Comparison of ENCODE assay signal across 27 mouse cellular contexts in genomic region chrX:98265755-98266154, GRCm38 (mm10).
DNase-seq lines count a peak whose midpoint lies in the region; ATAC-seq and TF ChIP-seq lines count a peak whose summit lies in the region.
"Had no signal": no experiment of that assay in that cellular context is flagged by ENCODE, and none has a peak within 500 bp of the region (broad histone marks: within the 10 kb centered on the region; RNA-seq: fewer than 3 reads in every experiment).

No protein-coding gene starts in this region.

- H3K9me3 ChIP-seq in G1E (replicated peaks) = no peaks in the 10 kb centered on the region
- H3K9me3 ChIP-seq: embryonic facial prominence, embryonic 10.5 days; embryonic facial prominence, embryonic 15.5 days; forebrain, embryonic 13.5 days; heart, embryonic 12.5 days; midbrain, embryonic 10.5 days; midbrain, embryonic 15.5 days; stomach, embryonic 15.5 days had no signal

- H3K36me3 ChIP-seq in G1E (replicated peaks) = no peaks in the 10 kb centered on the region
- H3K36me3 ChIP-seq: embryonic facial prominence, embryonic 10.5 days; embryonic facial prominence, embryonic 15.5 days; heart, embryonic 12.5 days; midbrain, embryonic 10.5 days; midbrain, embryonic 15.5 days; stomach, embryonic 15.5 days had no signal

- intact Hi-C loops in left cerebral cortex, postnatal 4 days (cut with DNase I) = no loop called here
- intact Hi-C loops in left cerebral cortex, postnatal 36 days (cut with DNase I) = no loop called here

- no peak for TF ChIP-seq CTCF in G1E (IDR thresholded peaks at IDR 0.05; ENCODE audit: low read depth, low read length)

- H3K4me1 ChIP-seq in G1E (ENCODE audit: insufficient read depth, low read depth, low read length) = no peaks in the 10 kb centered on the region
- H3K4me1 ChIP-seq: embryonic facial prominence, embryonic 10.5 days; embryonic facial prominence, embryonic 15.5 days; forebrain, embryonic 13.5 days; heart, embryonic 12.5 days; midbrain, embryonic 10.5 days; midbrain, embryonic 15.5 days; stomach, embryonic 15.5 days had no signal

- H3K27me3 ChIP-seq in G1E (ENCODE audit: insufficient read depth, low read length) = no peaks in the 10 kb centered on the region
- H3K27me3 ChIP-seq: embryonic facial prominence, embryonic 15.5 days; forebrain, embryonic 13.5 days; heart, embryonic 12.5 days; midbrain, embryonic 15.5 days; stomach, embryonic 15.5 days had no signal

- peak; percentile 22; the same call in 1 of the 2 replicates for ATAC-seq in G1E (ENCODE audit: extremely low read depth, insufficient number of reproducible peaks, low FRiP score, poor library complexity, severe bottlenecking)
- ATAC-seq in granulocyte monocyte progenitor cell, adult 5-6 weeks (replicated peaks; ENCODE audit: poor library complexity, severe bottlenecking) = peak; percentile 44; the same call in 1 of the 2 replicates
- ATAC-seq: forebrain, embryonic 13.5 days; midbrain, embryonic 15.5 days had no signal

- H3K4me3 ChIP-seq in G1E (ENCODE audit: low read depth, low read length) = no peak overlapping the region
- H3K4me3 ChIP-seq: embryonic facial prominence, embryonic 10.5 days; embryonic facial prominence, embryonic 15.5 days; forebrain, embryonic 13.5 days; heart, embryonic 12.5 days; midbrain, embryonic 10.5 days; midbrain, embryonic 15.5 days; stomach, embryonic 15.5 days had no signal

- peak; percentile 53 for DNase-seq in 3T3-L1 (ENCODE audit: low read depth, low spot score)
- no peak for DNase-seq in G1E (ENCODE audit: low spot score)
- DNase-seq in naive thymus-derived CD4-positive, alpha-beta T cell, adult 2 months (ENCODE audit: low read depth) = peak; percentile 65
- DNase-seq in left cerebral cortex, postnatal 4 days = no peak
- no peak for DNase-seq in cerebellum, adult 8-10 months
- DNase-seq in left cerebral cortex, postnatal 36 days (ENCODE audit: low spot score in 2 of 2) = no peak
- DNase-seq: adrenal gland, adult 2 months; B cell, adult 2 months; cerebellum, adult 9-11 months; gastrocnemius, postnatal 25 days; heart, adult 18-20 months; heart, postnatal 4 days; kidney, adult 18-20 months; kidney, postnatal 4 days; liver; lung, adult 2 months; lung, postnatal 10 days; right cerebral cortex, postnatal 25 days; thymus, postnatal 14 days had no signal

Comparison
In these comparisons a context has a peak if more than half of its experiments do, and no peak if none do; other contexts are left out.
1. DNase-seq: peak in 3T3-L1 (single experiment) and naive thymus-derived CD4-positive, alpha-beta T cell, adult 2 months (single experiment); none in G1E (single experiment), left cerebral cortex, postnatal 4 days (single experiment), cerebellum, adult 8-10 months (single experiment) and left cerebral cortex, postnatal 36 days (0 of 2).